ENCODE assay signal across 8 mouse cellular contexts in genomic region chr1:39575778-39576375, GRCm38 (mm10). TPM values are rescaled to one million over a fixed set of nuclear protein-coding genes. Genes with fewer than 3 reads are reported as not detected.
DNase-seq lines count a peak whose midpoint lies in the region; ATAC-seq and TF ChIP-seq lines count a peak whose summit lies in the region.

No protein-coding gene starts in this region.

- intact Hi-C loops in left cerebral cortex, postnatal 4 days (cut with DNase I): loop anchor here (10.0 kb wide), 1 partner anchor 79 kb away; the partner anchor contains the start of gene Creg2

- ATAC-seq in kidney, embryonic 14.5 days (ENCODE audit: low FRiP score, low TSS enrichment): no peak
- no peak for ATAC-seq in heart, postnatal 0 days (ENCODE audit: insufficient read depth, low read depth)

- no peaks in the 10 kb centered on the region for H3K9me3 ChIP-seq in kidney, embryonic 14.5 days (ENCODE audit: control insufficient read depth, low read length)
- H3K9me3 ChIP-seq in heart, postnatal 0 days (replicated peaks; ENCODE audit: control insufficient read depth, low read length): no peaks in the 10 kb centered on the region

- no peak for TF ChIP-seq CTCF in heart, postnatal 0 days (IDR thresholded peaks at IDR 0.05; ENCODE audit: low read depth)

- H3K4me3 ChIP-seq in kidney, embryonic 14.5 days (ENCODE audit: low read length): peak overlapping the region; percentile 81
- peak overlapping the region; percentile 88 for H3K4me3 ChIP-seq in heart, postnatal 0 days (ENCODE audit: low read depth, low read length)

- WGBS in kidney, embryonic 14.5 days: 7% methylated on average over 8 of the region's 8 CpGs
- WGBS in heart, postnatal 0 days: 11% methylated on average over 8 of the region's 8 CpGs

- no peak overlapping the region; the same call in 1 of the 2 replicates for H3K27ac ChIP-seq in kidney, embryonic 14.5 days (ENCODE audit: low read depth, low read length)
- H3K27ac ChIP-seq in heart, postnatal 0 days (ENCODE audit: low read depth): peak overlapping the region; percentile 97

- peak overlapping the region; percentile 95 for H3K9ac ChIP-seq in kidney, embryonic 14.5 days (ENCODE audit: low read depth, low read length)
- H3K9ac ChIP-seq in heart, postnatal 0 days (replicated peaks; ENCODE audit: low read depth, low read length): peak overlapping the region; percentile 81

- H3K4me2 ChIP-seq in kidney, embryonic 14.5 days (replicated peaks; ENCODE audit: low read depth, low read length): peak overlapping the region; percentile 48
- peak overlapping the region; percentile 71 for H3K4me2 ChIP-seq in heart, postnatal 0 days (ENCODE audit: low read depth, low read length)

- peaks cover 32% of the 10 kb centered on the region for H3K4me1 ChIP-seq in kidney, embryonic 14.5 days (ENCODE audit: control insufficient read depth, insufficient read depth, low read length)
- H3K4me1 ChIP-seq in heart, postnatal 0 days (ENCODE audit: control insufficient read depth, insufficient read depth): peaks cover 17% of the 10 kb centered on the region

- DNase-seq in kidney, postnatal 36 days: no peak
- peak; percentile 49 for DNase-seq in MN1 (ENCODE audit: low spot score)
- DNase-seq in heart, postnatal 0 days (ENCODE audit: low spot score): no peak
- peak; percentile 5 for DNase-seq in mesoderm, embryonic 11.5 days (ENCODE audit: low read depth, low spot score)
- no peak for DNase-seq in left cerebral cortex, postnatal 4 days
- DNase-seq in kidney, adult 8-10 months: no peak
- DNase-seq in frontal cortex, postnatal 10 days (ENCODE audit: low spot score in 2 of 2): no peak

- H3K27me3 ChIP-seq in kidney, embryonic 14.5 days (ENCODE audit: control insufficient read depth, insufficient read depth, low read length): no peaks in the 10 kb centered on the region
- no peaks in the 10 kb centered on the region for H3K27me3 ChIP-seq in heart, postnatal 0 days (ENCODE audit: control insufficient read depth, insufficient read depth, low read length)

- H3K36me3 ChIP-seq in kidney, embryonic 14.5 days (ENCODE audit: control insufficient read depth, insufficient read depth, low read length): no peaks in the 10 kb centered on the region
- H3K36me3 ChIP-seq in heart, postnatal 0 days (replicated peaks; ENCODE audit: control insufficient read depth, insufficient read depth, low read length): no peaks in the 10 kb centered on the region

- TF ChIP-seq EP300 in heart, postnatal 0 days (IDR thresholded peaks at IDR 0.05; ENCODE audit: low read depth): no peak

RNA-seq across cellular contexts. Expression of gene Rnf149, which starts 1.3 kb away (rescaled TPM):
- polyA plus RNA-seq in kidney, embryonic 14.5 days (2014; fragmentation: Nextera tagmentation; extraction: Ambion mirVana): 41.3 and 45.2 TPM in 2 replicates
- total RNA-seq in heart, postnatal 0 days (2014; rRNA removed; ENCODE audit: low replicate concordance): 9.0 and 31.3 TPM in 2 replicates
- polyA plus RNA-seq in heart, postnatal 0 days (2015; fragmentation: Nextera tagmentation; extraction: Ambion mirVana): 9.1 and 10.7 TPM in 2 replicates
- 10 to 100 TPM; 21.1 to 23.4 TPM for total RNA-seq in left cerebral cortex, postnatal 4 days (2021)

RNA-seq across cellular contexts. Expression of gene Cnot11, which starts 41.1 kb away (rescaled TPM):
- polyA plus RNA-seq in kidney, embryonic 14.5 days (2014; fragmentation: Nextera tagmentation; extraction: Ambion mirVana): 30.0 and 36.2 TPM in 2 replicates
- total RNA-seq in heart, postnatal 0 days (2014; rRNA removed; ENCODE audit: low replicate concordance): 14.7 and 34.4 TPM in 2 replicates
- polyA plus RNA-seq in heart, postnatal 0 days (2015; fragmentation: Nextera tagmentation; extraction: Ambion mirVana): 11.1 and 11.7 TPM in 2 replicates
- 10 to 100 TPM; 21.6 to 23.6 TPM for total RNA-seq in left cerebral cortex, postnatal 4 days (2021)

Comparison
In these comparisons a context has a peak if more than half of its experiments do, and no peak if none do; other contexts are left out.
1. DNase-seq: peak in MN1 (single experiment) and mesoderm, embryonic 11.5 days (single experiment); none in kidney, postnatal 36 days (0 of 2), heart, postnatal 0 days (single experiment), left cerebral cortex, postnatal 4 days (single experiment), kidney, adult 8-10 months (0 of 2) and frontal cortex, postnatal 10 days (0 of 2).